Mouse (Mus musculus): ENCODE data around the gene Gnb1. TPM values are rescaled to one million over a fixed set of nuclear protein-coding genes. Genes with fewer than 3 reads are reported as not detected.

Gene Gnb1
- total and polyA plus RNA-seq, 3 experiments = 43.2 to 604 (median 136) TPM

DNA sequence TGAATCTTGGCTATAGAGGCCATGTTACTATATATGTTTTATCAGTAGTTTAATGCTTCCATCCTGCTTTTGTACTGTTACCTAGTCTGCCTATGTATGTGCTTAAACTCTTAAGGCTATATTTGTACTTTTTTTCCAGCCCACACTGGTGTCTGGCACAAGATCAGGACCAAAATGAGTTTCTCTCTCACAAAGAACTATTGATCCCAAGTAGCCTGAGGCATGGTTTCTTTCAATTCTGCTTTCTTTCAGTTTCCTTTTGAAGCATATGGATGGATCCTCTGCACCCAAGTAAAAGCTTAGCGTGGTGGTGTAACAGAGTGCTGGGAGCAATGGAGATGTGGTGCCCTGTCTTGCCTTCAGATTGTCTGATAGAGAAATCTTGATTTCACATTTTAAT is 19.8 kb downstream of the Gnb1 start:
- ATAC-seq (ENCODE audit: extremely low read depth, insufficient number of reproducible peaks, low FRiP score, poor library complexity, severe bottlenecking) (no peak), DNase-seq (ENCODE audit: low spot score) (no peak)
- H3K9me3 ChIP-seq (replicated peaks) = no peaks in the 10 kb centered on the region
- TF ChIP-seq CTCF (IDR thresholded peaks at IDR 0.05; ENCODE audit: low read depth, low read length) (no peak), GATA2 (IDR thresholded peaks at IDR 0.05; ENCODE audit: borderline replicate concordance, low read depth, low read length) (no peak), POLR2AphosphoS5 (IDR thresholded peaks at IDR 0.05; ENCODE audit: insufficient replicate concordance, low read depth, low read length) (no peak), TAL1 (conservative IDR thresholded peaks at IDR 0.05; ENCODE audit: low read depth, low read length) (no peak), GATA1 (IDR thresholded peaks at IDR 0.05; ENCODE audit: borderline replicate concordance, low read length) (no peak)
- peaks cover 42% of the 10 kb centered on the region for H3K36me3 ChIP-seq (replicated peaks)
- H3K4me3 ChIP-seq (ENCODE audit: low read depth, low read length) = no peak overlapping the region
- peaks cover 15% of the 10 kb centered on the region for H3K4me1 ChIP-seq (ENCODE audit: insufficient read depth, low read depth, low read length)
- no peaks in the 10 kb centered on the region for H3K27me3 ChIP-seq (ENCODE audit: insufficient read depth, low read length)

DNA sequence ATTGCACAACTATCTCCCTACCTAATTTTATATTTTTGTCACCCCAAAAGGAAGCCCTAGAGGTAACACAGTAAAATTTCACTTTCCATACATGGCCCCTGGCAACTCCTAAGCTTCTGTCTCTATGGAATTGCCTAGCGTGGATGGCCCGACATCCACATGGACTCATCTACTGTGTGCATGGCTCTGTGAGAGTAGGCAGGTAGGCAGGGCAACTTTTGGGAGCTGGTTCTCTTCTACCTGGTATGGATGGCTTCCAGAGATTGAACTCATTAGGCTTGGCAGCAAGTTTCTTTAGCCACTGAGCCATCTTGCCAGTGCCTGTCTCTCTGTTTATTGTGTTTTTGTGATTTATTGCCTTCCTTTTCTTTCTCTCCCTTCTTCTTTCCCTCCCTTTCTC is 23.6 kb downstream of the Gnb1 start:
- Histone ChIP-seq H3K4me1 (ENCODE audit: insufficient read depth, low read depth, low read length) (peaks cover 3% of the 10 kb centered on the region; the same call in 1 of the 2 replicates), H3K4me3 (ENCODE audit: low read depth, low read length) (no peak overlapping the region), H3K9me3 (replicated peaks) (no peaks in the 10 kb centered on the region), H3K36me3 (replicated peaks) (peaks cover 49% of the 10 kb centered on the region), H3K27me3 (ENCODE audit: insufficient read depth, low read length) (no peaks in the 10 kb centered on the region)
- DNase-seq (ENCODE audit: low spot score) = no peak
- no peak for ATAC-seq (ENCODE audit: extremely low read depth, insufficient number of reproducible peaks, low FRiP score, poor library complexity, severe bottlenecking)
- TF ChIP-seq TAL1 (conservative IDR thresholded peaks at IDR 0.05; ENCODE audit: low read depth, low read length) (no peak), POLR2AphosphoS5 (IDR thresholded peaks at IDR 0.05; ENCODE audit: insufficient replicate concordance, low read depth, low read length) (no peak), CTCF (IDR thresholded peaks at IDR 0.05; ENCODE audit: low read depth, low read length) (no peak), GATA1 (IDR thresholded peaks at IDR 0.05; ENCODE audit: borderline replicate concordance, low read length) (no peak), GATA2 (IDR thresholded peaks at IDR 0.05; ENCODE audit: borderline replicate concordance, low read depth, low read length) (no peak)

DNA sequence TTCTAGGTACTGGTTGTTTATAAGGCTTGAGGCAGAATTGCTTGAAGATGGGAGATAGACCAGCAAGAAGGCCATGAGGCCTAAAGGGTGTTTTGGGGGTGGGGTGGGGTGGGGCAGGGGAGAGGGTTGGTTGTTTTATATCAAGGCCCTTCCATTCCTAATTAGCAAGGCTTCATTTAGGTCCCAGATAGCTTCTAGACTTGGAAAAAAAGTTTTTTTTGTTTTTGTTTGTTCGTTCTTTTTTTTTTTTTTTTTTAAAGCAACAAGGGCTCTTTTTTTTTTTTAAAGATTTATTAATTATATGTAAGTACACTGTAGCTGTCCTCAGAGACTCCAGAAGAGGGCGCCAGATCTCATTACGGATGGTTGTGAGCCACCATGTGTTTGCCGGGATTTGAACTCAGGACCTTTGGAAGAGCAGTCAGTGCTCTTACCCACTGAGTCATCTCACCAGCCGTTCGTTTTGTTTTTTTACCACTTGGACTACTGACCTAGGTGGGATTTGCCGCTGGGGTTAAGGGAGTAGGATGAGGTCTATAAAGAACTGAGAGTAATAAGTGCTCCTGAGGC is 26.9 kb downstream of the Gnb1 start:
- Histone ChIP-seq H3K9me3 (replicated peaks) (no peaks in the 10 kb centered on the region), H3K4me3 (ENCODE audit: low read depth, low read length) (no peak overlapping the region), H3K27me3 (ENCODE audit: insufficient read depth, low read length) (no peaks in the 10 kb centered on the region), H3K36me3 (replicated peaks) (peaks cover 45% of the 10 kb centered on the region), H3K4me1 (ENCODE audit: insufficient read depth, low read depth, low read length) (peaks cover 5% of the 10 kb centered on the region; the same call in 1 of the 2 replicates)
- ATAC-seq (ENCODE audit: extremely low read depth, insufficient number of reproducible peaks, low FRiP score, poor library complexity, severe bottlenecking) (no peak), DNase-seq (ENCODE audit: low spot score) (no peak)
- TF ChIP-seq TAL1 (conservative IDR thresholded peaks at IDR 0.05; ENCODE audit: low read depth, low read length) (no peak), CTCF (IDR thresholded peaks at IDR 0.05; ENCODE audit: low read depth, low read length) (no peak), GATA2 (IDR thresholded peaks at IDR 0.05; ENCODE audit: borderline replicate concordance, low read depth, low read length) (no peak), GATA1 (IDR thresholded peaks at IDR 0.05; ENCODE audit: borderline replicate concordance, low read length) (no peak), POLR2AphosphoS5 (IDR thresholded peaks at IDR 0.05; ENCODE audit: insufficient replicate concordance, low read depth, low read length) (no peak)

DNA sequence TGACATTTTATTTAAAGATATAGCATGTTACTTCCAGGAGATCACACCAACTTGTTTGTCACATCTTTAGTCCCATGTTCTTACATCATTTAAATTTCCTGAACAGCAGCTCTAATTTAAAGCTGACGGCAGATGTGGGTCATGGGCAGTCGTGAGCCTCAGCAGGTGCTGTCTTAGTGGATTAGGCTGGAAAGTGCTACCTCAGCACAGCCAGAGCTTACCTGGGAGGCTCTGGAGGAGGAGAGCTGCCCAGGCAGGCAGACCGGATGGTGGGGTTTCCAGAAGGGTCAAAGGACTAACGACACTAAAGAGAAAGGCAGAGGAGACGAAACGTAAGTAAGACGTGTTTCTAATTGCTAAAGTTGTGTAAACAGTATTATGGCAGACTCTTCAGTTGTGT is 31.2 kb downstream of the Gnb1 start:
- ATAC-seq (ENCODE audit: extremely low read depth, insufficient number of reproducible peaks, low FRiP score, poor library complexity, severe bottlenecking) (no peak), DNase-seq (ENCODE audit: low spot score) (no peak)
- no peak for TF ChIP-seq POLR2AphosphoS5 (IDR thresholded peaks at IDR 0.05; ENCODE audit: insufficient replicate concordance, low read depth, low read length)
- TF ChIP-seq TAL1 (conservative IDR thresholded peaks at IDR 0.05; ENCODE audit: low read depth, low read length) = no peak
- no peak for TF ChIP-seq GATA1 (IDR thresholded peaks at IDR 0.05; ENCODE audit: borderline replicate concordance, low read length)
- no peak for TF ChIP-seq GATA2 (IDR thresholded peaks at IDR 0.05; ENCODE audit: borderline replicate concordance, low read depth, low read length)
- no peak for TF ChIP-seq CTCF (IDR thresholded peaks at IDR 0.05; ENCODE audit: low read depth, low read length)
- H3K9me3 ChIP-seq (replicated peaks) = no peaks in the 10 kb centered on the region
- peaks cover 8% of the 10 kb centered on the region; the same call in 1 of the 2 replicates for H3K4me1 ChIP-seq (ENCODE audit: insufficient read depth, low read depth, low read length)
- H3K27me3 ChIP-seq (ENCODE audit: insufficient read depth, low read length) = no peaks in the 10 kb centered on the region
- no peak overlapping the region for H3K4me3 ChIP-seq (ENCODE audit: low read depth, low read length)
- peaks cover 42% of the 10 kb centered on the region for H3K36me3 ChIP-seq (replicated peaks)

DNA sequence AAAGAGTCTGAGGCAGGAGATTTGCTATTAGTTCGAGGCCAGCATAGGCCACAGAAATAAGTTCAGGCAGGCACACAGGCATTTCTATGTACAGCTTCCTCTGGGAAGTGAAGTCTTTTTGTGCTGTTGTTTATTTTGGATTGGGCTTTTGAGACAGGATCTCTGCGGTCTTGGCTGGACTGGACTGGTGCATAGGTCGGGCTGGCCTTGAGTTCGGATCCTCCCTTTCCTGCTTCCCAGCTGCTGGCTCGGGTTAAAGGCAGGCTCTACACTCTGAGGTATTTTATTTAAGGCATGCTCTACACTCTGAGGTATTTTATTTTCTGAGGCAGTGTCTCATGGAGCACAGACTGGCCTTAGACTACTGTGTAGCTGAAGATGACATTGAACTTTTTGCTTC is 34.6 kb downstream of the Gnb1 start:
- TF ChIP-seq CTCF (IDR thresholded peaks at IDR 0.05; ENCODE audit: low read depth, low read length) (no peak), TAL1 (conservative IDR thresholded peaks at IDR 0.05; ENCODE audit: low read depth, low read length) (no peak), GATA1 (IDR thresholded peaks at IDR 0.05; ENCODE audit: borderline replicate concordance, low read length) (no peak), GATA2 (IDR thresholded peaks at IDR 0.05; ENCODE audit: borderline replicate concordance, low read depth, low read length) (no peak), POLR2AphosphoS5 (IDR thresholded peaks at IDR 0.05; ENCODE audit: insufficient replicate concordance, low read depth, low read length) (no peak)
- peaks cover 64% of the 10 kb centered on the region for H3K36me3 ChIP-seq (replicated peaks)
- H3K4me3 ChIP-seq (ENCODE audit: low read depth, low read length) = no peak overlapping the region
- ATAC-seq (ENCODE audit: extremely low read depth, insufficient number of reproducible peaks, low FRiP score, poor library complexity, severe bottlenecking) = no peak
- H3K9me3 ChIP-seq (replicated peaks) = no peaks in the 10 kb centered on the region
- peaks cover 20% of the 10 kb centered on the region for H3K4me1 ChIP-seq (ENCODE audit: insufficient read depth, low read depth, low read length)
- no peak for DNase-seq (ENCODE audit: low spot score)
- no peaks in the 10 kb centered on the region for H3K27me3 ChIP-seq (ENCODE audit: insufficient read depth, low read length)

DNA sequence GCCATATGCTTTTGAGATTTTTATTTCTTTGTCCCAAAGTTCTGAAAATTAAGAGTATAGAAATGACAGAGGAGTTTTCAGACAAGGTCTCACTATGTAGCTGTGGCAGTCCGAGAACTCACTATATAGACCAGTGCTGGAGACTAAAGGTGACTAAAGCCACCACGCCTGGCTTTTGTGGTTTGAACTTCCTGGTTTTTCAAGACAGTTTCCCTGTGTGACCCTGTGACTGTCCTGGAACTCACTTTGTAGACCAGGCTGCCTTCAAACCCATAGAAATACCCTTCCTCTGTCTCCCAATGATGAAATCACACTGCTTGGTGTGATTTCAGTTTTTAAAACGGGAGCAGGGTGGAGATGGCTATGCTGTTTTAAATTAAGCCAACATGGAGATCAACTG is 38.1 kb downstream of the Gnb1 start:
- Histone ChIP-seq H3K27me3 (ENCODE audit: insufficient read depth, low read length) (no peaks in the 10 kb centered on the region), H3K36me3 (replicated peaks) (peaks cover 75% of the 10 kb centered on the region), H3K4me3 (ENCODE audit: low read depth, low read length) (no peak overlapping the region), H3K4me1 (ENCODE audit: insufficient read depth, low read depth, low read length) (peaks cover 14% of the 10 kb centered on the region), H3K9me3 (replicated peaks) (no peaks in the 10 kb centered on the region)
- ATAC-seq (ENCODE audit: extremely low read depth, insufficient number of reproducible peaks, low FRiP score, poor library complexity, severe bottlenecking) = no peak
- no peak for DNase-seq (ENCODE audit: low spot score)
- TF ChIP-seq POLR2AphosphoS5 (IDR thresholded peaks at IDR 0.05; ENCODE audit: insufficient replicate concordance, low read depth, low read length) = no peak
- TF ChIP-seq TAL1 (conservative IDR thresholded peaks at IDR 0.05; ENCODE audit: low read depth, low read length) = no peak

Measured in G1E (cell line).